Mouse (Mus musculus) stomach, embryonic 16.5 days (tissue): ENCODE measurements at regions not wholly inside any gene's neighbourhood (a gene's known extent, or its start where the extent isn't known, plus 50 kb on each side); places are given as distances from the start of the nearest gene placed in this dataset.

Experiments used
- ATAC-seq: fragments of 200-750 bp; cut with Nextera tagmentation; 2 replicates; pipeline ENCODE4 v1.8.0; 2017; ENCODE audit warnings: moderate number of reproducible peaks, moderate TSS enrichment; ENCODE audit not compliant: insufficient read depth, low FRiP score
- H3K27ac ChIP-seq: fragments of 300-500 bp; sonication (generic); 2 replicates; pipeline ENCODE4 v1.5.1; 2014; ENCODE audit warnings: low read length
- H3K27me3 ChIP-seq: fragments of 300-500 bp; sonication (generic); 2 replicates; pipeline ENCODE4 v1.6.1; 2014; ENCODE audit warnings: low read length, control low read depth, mixed read lengths; ENCODE audit not compliant: control insufficient read depth, insufficient read depth
- H3K36me3 ChIP-seq: fragments of 300-500 bp; sonication (generic); 2 replicates; pipeline ENCODE4 v1.6.1; 2014; ENCODE audit warnings: low read length; ENCODE audit not compliant: control insufficient read depth, insufficient read depth
- H3K4me1 ChIP-seq: fragments of 300-500 bp; sonication (generic); 2 replicates; pipeline ENCODE4 v1.6.1; 2014; ENCODE audit warnings: low read length, control low read depth, mixed read lengths; ENCODE audit not compliant: control insufficient read depth, insufficient read depth
- H3K4me2 ChIP-seq: fragments of 300-500 bp; sonication (generic); 2 replicates; pipeline ENCODE4 v1.6.1; 2014; ENCODE audit warnings: low read depth, low read length, mixed read lengths
- H3K4me3 ChIP-seq: fragments of 300-500 bp; sonication (generic); replicated peaks from 2 replicates; pipeline ENCODE4 v1.5.1; 2014; ENCODE audit warnings: mild to moderate bottlenecking, low read length
- H3K9ac ChIP-seq: fragments of 300-500 bp; sonication (generic); 2 replicates; pipeline ENCODE4 v1.6.1; 2014; ENCODE audit warnings: low read length
- H3K9me3 ChIP-seq: fragments of 300-500 bp; sonication (generic); replicated peaks from 2 replicates; pipeline ENCODE4 v1.6.1; 2016; ENCODE audit warnings: low read length, control low read depth; ENCODE audit not compliant: control insufficient read depth
- WGBS: fragments of 180-500 bp; shearing (Covaris S2); extraction: QIAGEN DNeasy Blood & Tissue Kit; methylation state at CpG from one replicate; pipeline ENCODE4 v1.1.7; 2014; 5-methylcytosine and 5-hydroxymethylcytosine counted together

DNA sequence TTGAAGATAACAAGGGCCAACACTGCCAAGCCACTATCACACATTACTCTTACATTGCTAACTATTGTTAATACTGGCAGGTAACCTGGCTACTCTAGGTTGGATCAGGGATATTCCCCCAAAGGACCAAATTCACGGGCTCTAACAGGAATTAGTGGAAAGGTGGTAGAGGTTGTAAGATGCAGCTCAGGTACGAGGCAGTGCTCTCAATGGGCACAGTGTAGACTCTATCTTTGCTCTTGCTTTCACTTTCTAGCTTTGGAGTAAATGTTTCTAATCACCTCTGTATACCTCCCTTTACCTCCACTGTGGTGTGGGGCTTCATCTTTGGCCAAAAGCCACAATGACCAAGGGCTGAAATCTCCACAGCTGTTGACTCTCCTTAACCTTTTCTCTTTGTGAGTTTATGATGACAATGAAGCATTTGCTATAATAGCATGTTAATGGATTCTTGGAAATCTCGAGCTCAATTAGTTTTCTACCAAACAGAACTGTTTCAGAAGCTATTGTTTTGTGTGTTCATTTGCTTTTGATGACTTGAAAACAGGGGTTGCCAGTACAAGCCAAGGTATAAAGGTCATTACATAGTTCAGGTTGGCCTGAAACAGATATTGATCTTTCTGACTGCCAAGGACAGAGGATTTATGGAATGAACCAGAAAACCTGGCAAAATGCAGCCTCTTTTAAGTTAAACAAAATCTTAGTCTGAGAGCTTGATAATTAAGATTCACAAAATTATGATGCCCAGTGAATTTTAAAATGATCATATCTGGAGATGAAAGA is 454.1 kb downstream of the 1190002N15Rik start:
- no peaks in the 10 kb centered on the region for H3K4me1 ChIP-seq
- no peak for ATAC-seq
- WGBS = 77% methylated on average over 3 of the region's 3 CpGs

GRCm38 (mm10) chr9:94074904-94075303 is 463.0 kb downstream of the 1190002N15Rik start:
- ATAC-seq = no peak
- Histone ChIP-seq H3K9ac (no peak overlapping the region), H3K27ac (no peak overlapping the region), H3K4me2 (no peak overlapping the region), H3K36me3 (no peaks in the 10 kb centered on the region), H3K9me3 (no peaks in the 10 kb centered on the region), H3K4me3 (no peak overlapping the region), H3K27me3 (no peaks in the 10 kb centered on the region), H3K4me1 (no peaks in the 10 kb centered on the region)
- WGBS = 45% methylated on average over 2 of the region's 2 CpGs

More for the DNA sequence above, 454.1 kb downstream of the 1190002N15Rik start:
- Histone ChIP-seq H3K9me3 (no peaks in the 10 kb centered on the region), H3K27me3 (no peaks in the 10 kb centered on the region), H3K4me2 (no peak overlapping the region), H3K4me3 (no peak overlapping the region), H3K9ac (no peak overlapping the region), H3K27ac (no peak overlapping the region), H3K36me3 (no peaks in the 10 kb centered on the region)

DNA sequence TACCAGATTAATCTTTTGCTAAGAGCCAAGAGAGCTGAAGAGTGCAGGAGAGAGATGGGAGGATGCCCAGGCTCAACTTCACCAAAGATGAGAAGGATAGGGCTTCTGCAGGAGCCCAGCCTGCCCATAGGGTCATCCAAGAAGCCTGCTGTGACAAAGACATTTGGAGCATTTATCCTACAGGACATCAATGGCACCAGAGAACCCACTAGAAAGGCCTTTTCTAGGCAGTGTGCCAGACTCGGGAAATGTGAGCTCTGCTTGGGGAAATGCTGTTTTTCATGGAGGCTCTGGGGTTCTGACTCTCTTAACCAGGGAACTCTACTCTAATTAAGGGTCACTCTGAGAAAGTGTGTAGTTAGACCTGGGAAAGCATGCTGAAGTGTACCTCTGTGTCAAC is 470.8 kb downstream of the 1190002N15Rik start:
- no peak for ATAC-seq

GRCm38 (mm10) chr9:94053229-94053628 is 484.7 kb downstream of the 1190002N15Rik start:
- no peaks in the 10 kb centered on the region for H3K4me1 ChIP-seq
- H3K27ac ChIP-seq = no peak overlapping the region
- no peaks in the 10 kb centered on the region for H3K9me3 ChIP-seq
- H3K27me3 ChIP-seq = no peaks in the 10 kb centered on the region
- H3K4me2 ChIP-seq = no peak overlapping the region
- H3K9ac ChIP-seq = no peak overlapping the region
- no peak overlapping the region for H3K4me3 ChIP-seq
- H3K36me3 ChIP-seq = no peaks in the 10 kb centered on the region
- 80% methylated on average over 4 of the region's 4 CpGs for WGBS
- ATAC-seq = no peak

More for the DNA sequence above, 470.8 kb downstream of the 1190002N15Rik start:
- 54% methylated on average over 1 of the region's 1 CpGs for WGBS
- H3K27ac ChIP-seq = no peak overlapping the region
- H3K4me1 ChIP-seq = no peaks in the 10 kb centered on the region
- H3K27me3 ChIP-seq = no peaks in the 10 kb centered on the region
- H3K4me3 ChIP-seq = no peak overlapping the region
- H3K36me3 ChIP-seq = no peaks in the 10 kb centered on the region
- no peak overlapping the region for H3K4me2 ChIP-seq
- no peak overlapping the region for H3K9ac ChIP-seq
- no peaks in the 10 kb centered on the region for H3K9me3 ChIP-seq

GRCm38 (mm10) chr9:94047845-94048244 is 490.0 kb downstream of the 1190002N15Rik start:
- no peak for ATAC-seq
- Histone ChIP-seq H3K36me3 (no peaks in the 10 kb centered on the region), H3K9ac (no peak overlapping the region), H3K4me1 (no peaks in the 10 kb centered on the region), H3K27me3 (no peaks in the 10 kb centered on the region), H3K27ac (no peak overlapping the region), H3K4me3 (no peak overlapping the region), H3K4me2 (no peak overlapping the region), H3K9me3 (no peaks in the 10 kb centered on the region)
- 66% methylated on average over 7 of the region's 7 CpGs for WGBS

DNA sequence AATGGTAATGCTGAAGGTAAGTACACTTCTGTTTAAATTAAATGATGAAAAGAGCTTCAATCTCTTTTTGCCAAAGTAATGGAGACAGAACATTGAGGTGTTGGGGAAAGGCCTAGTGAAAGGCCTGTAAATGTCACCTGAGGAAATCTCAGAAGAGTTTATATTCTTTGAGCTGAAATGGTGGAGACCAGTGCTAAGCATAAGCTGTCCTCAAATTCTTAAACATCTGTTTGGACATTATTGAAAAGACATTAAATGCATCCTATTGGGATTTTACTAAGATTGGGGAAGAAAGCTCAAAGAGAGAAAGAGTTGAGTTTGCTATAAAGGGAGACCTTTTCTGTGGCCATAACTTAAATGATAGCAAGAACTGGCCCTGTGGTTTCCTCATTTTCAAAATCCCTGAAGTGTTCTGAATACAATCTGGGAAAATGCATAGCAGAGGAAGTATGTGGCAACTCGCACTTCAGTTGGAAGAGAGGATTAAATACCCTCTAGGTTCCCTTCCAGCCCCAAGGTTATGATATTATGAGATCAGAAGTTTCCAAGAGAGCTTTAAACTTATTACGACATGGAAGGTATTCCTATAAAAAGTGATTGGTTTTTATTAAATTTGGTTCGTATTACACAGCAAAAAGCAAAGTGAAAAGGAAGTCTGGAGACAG is 492.3 kb downstream of the 1190002N15Rik start:
- Histone ChIP-seq H3K9ac (no peak overlapping the region), H3K4me2 (no peak overlapping the region), H3K27me3 (no peaks in the 10 kb centered on the region), H3K27ac (no peak overlapping the region), H3K4me3 (no peak overlapping the region), H3K36me3 (no peaks in the 10 kb centered on the region), H3K9me3 (no peaks in the 10 kb centered on the region), H3K4me1 (no peaks in the 10 kb centered on the region)
- 76% methylated on average over 3 of the region's 3 CpGs for WGBS
- ATAC-seq = no peak

GRCm38 (mm10) chr9:94023761-94024160 is 514.1 kb downstream of the 1190002N15Rik start:
- Histone ChIP-seq H3K36me3 (no peaks in the 10 kb centered on the region), H3K9ac (no peak overlapping the region), H3K4me3 (no peak overlapping the region), H3K27ac (no peak overlapping the region), H3K27me3 (no peaks in the 10 kb centered on the region), H3K9me3 (no peaks in the 10 kb centered on the region), H3K4me1 (no peaks in the 10 kb centered on the region), H3K4me2 (no peak overlapping the region)
- WGBS = 67% methylated on average over 3 of the region's 3 CpGs
- ATAC-seq = no peak

GRCm38 (mm10) chr9:94021293-94021903 is 516.5 kb downstream of the 1190002N15Rik start:
- H3K4me3 ChIP-seq = no peak overlapping the region
- no peak overlapping the region for H3K27ac ChIP-seq
- WGBS = 72% methylated on average over 1 of the region's 1 CpGs
- no peaks in the 10 kb centered on the region for H3K27me3 ChIP-seq
- H3K9ac ChIP-seq = no peak overlapping the region
- no peak overlapping the region for H3K4me2 ChIP-seq
- no peaks in the 10 kb centered on the region for H3K9me3 ChIP-seq
- ATAC-seq = no peak
- H3K4me1 ChIP-seq = no peaks in the 10 kb centered on the region
- H3K36me3 ChIP-seq = no peaks in the 10 kb centered on the region

DNA sequence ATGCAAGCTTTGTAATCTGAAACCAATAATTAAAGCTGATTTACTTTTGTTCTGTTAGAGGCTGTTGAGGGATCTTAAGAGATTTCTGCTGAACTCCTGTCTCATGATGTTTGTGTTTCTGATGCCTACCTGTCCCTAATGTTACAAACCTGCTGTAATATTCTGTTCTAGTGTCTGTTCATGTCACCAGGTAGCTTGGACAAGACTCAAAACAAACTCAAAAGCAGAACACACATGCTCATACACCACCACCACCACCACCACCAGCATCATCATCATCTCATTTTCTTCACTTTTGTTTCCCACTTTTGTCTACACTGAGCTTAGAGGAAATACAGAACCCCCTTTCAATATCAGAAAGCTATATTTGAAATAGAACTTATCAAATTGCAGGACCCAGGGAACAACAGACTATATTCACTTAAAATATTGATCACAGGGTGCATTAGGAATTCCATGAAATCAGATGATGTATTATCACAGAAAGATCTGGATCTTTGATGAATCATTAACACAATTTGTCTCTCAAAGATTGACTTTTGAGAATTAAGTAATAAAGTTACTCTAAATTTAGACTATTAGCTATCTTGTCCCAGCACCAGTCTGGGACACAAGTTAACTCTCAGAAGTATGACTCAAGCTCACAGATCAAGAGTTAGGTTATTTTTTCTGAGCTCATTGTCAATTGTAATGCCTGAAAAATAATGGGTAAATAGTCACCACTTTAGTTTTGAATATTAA is 521.0 kb downstream of the 1190002N15Rik start:
- no peak for ATAC-seq
- H3K9me3 ChIP-seq = no peaks in the 10 kb centered on the region
- H3K4me3 ChIP-seq = no peak overlapping the region
- H3K27ac ChIP-seq = no peak overlapping the region
- H3K9ac ChIP-seq = no peak overlapping the region
- H3K4me1 ChIP-seq = no peaks in the 10 kb centered on the region
- no peak overlapping the region for H3K4me2 ChIP-seq
- no peaks in the 10 kb centered on the region for H3K27me3 ChIP-seq
- H3K36me3 ChIP-seq = no peaks in the 10 kb centered on the region
